Mouse (Mus musculus): ENCODE results near the gene Fmo6.

The Fmo6 gene

GRCm38 (mm10) chr1:162916661-162917060 is 20.7 kb downstream of the Fmo6 start:
- no peak for ATAC-seq (ENCODE audit: insufficient number of reproducible peaks, low FRiP score, low TSS enrichment)

- ATAC-seq (ENCODE audit: insufficient number of reproducible peaks, low FRiP score, low TSS enrichment): no peak
These were observed 22.3 kb downstream of the Fmo6 start for GRCm38 (mm10) chr1:162914932-162915556.

- no peak for ATAC-seq (ENCODE audit: insufficient number of reproducible peaks, low FRiP score, low TSS enrichment)
These were observed 25.2 kb downstream of the Fmo6 start for GRCm38 (mm10) chr1:162912085-162912484.

GRCm38 (mm10) chr1:162901879-162902278 is 35.4 kb downstream of the Fmo6 start:
- no peak for ATAC-seq (ENCODE audit: insufficient number of reproducible peaks, low FRiP score, low TSS enrichment)

GRCm38 (mm10) chr1:162897838-162898811 is 39.2 kb downstream of the Fmo6 start, which contains the start of gene Fmo2:
Gene Fmo2 (minus strand): TSS chr1:162898726.
- ATAC-seq (ENCODE audit: insufficient number of reproducible peaks, low FRiP score, low TSS enrichment): no peak

GRCm38 (mm10) chr1:162895900-162896299 is 41.4 kb downstream of the Fmo6 start:
- ATAC-seq (ENCODE audit: insufficient number of reproducible peaks, low FRiP score, low TSS enrichment): no peak

- ATAC-seq (ENCODE audit: insufficient number of reproducible peaks, low FRiP score, low TSS enrichment): no peak
These were observed 44.3 kb downstream of the Fmo6 start for GRCm38 (mm10) chr1:162893014-162893413.

- no peak for ATAC-seq (ENCODE audit: insufficient number of reproducible peaks, low FRiP score, low TSS enrichment)
These were observed 45.3 kb downstream of the Fmo6 start for GRCm38 (mm10) chr1:162891980-162892451.

GRCm38 (mm10) chr1:162888646-162889045 is 48.7 kb downstream of the Fmo6 start:
- no peak for ATAC-seq (ENCODE audit: insufficient number of reproducible peaks, low FRiP score, low TSS enrichment)

- no peak for ATAC-seq (ENCODE audit: insufficient number of reproducible peaks, low FRiP score, low TSS enrichment)
These were observed 49.7 kb downstream of the Fmo6 start for GRCm38 (mm10) chr1:162887644-162888043.

- no peak for ATAC-seq (ENCODE audit: insufficient number of reproducible peaks, low FRiP score, low TSS enrichment)
These were observed 51.0 kb downstream of the Fmo6 start for GRCm38 (mm10) chr1:162886138-162886816.

GRCm38 (mm10) chr1:162882681-162883080 is 54.6 kb downstream of the Fmo6 start:
- ATAC-seq (ENCODE audit: insufficient number of reproducible peaks, low FRiP score, low TSS enrichment): no peak

- ATAC-seq (ENCODE audit: insufficient number of reproducible peaks, low FRiP score, low TSS enrichment): no peak
These were observed 57.5 kb downstream of the Fmo6 start for GRCm38 (mm10) chr1:162879595-162880369.

GRCm38 (mm10) chr1:162875091-162875490 is 62.2 kb downstream of the Fmo6 start:
- no peak for ATAC-seq (ENCODE audit: insufficient number of reproducible peaks, low FRiP score, low TSS enrichment)

- no peak for ATAC-seq (ENCODE audit: insufficient number of reproducible peaks, low FRiP score, low TSS enrichment)
These were observed 65.5 kb downstream of the Fmo6 start for GRCm38 (mm10) chr1:162871701-162872311.

GRCm38 (mm10) chr1:162870978-162871377 is 66.3 kb downstream of the Fmo6 start:
- no peak for ATAC-seq (ENCODE audit: insufficient number of reproducible peaks, low FRiP score, low TSS enrichment)

GRCm38 (mm10) chr1:162867396-162867795 is 69.9 kb downstream of the Fmo6 start:
- no peak for ATAC-seq (ENCODE audit: insufficient number of reproducible peaks, low FRiP score, low TSS enrichment)
